Mouse (Mus musculus): ENCODE measurements around the gene Gpr142.

Gpr142 gene

GRCm38 (mm10) chr11:114798624-114799023 lies at the start of gene Gpr142:
TSS of gene Gpr142 (plus strand) at chr11:114798924.
- no peak for DNase-seq (ENCODE audit: low spot score)

GRCm38 (mm10) chr11:114764820-114765818 lies 33.6 kb upstream of the Gpr142 start, which contains the start of gene Kif19a:
TSS of gene Kif19a (plus strand) at chr11:114765388.
- peak; percentile 53 for DNase-seq (ENCODE audit: low spot score)

GRCm38 (mm10) chr11:114769911-114770310 lies 28.8 kb upstream of the Gpr142 start:
- DNase-seq (ENCODE audit: low spot score), result no peak

- DNase-seq (ENCODE audit: low spot score), result no peak
Measured at GRCm38 (mm10) chr11:114771896-114772295, 26.8 kb upstream of the Gpr142 start.

GRCm38 (mm10) chr11:114780076-114780475 lies 18.6 kb upstream of the Gpr142 start:
- DNase-seq (ENCODE audit: low spot score), result peak; percentile 77

DNA sequence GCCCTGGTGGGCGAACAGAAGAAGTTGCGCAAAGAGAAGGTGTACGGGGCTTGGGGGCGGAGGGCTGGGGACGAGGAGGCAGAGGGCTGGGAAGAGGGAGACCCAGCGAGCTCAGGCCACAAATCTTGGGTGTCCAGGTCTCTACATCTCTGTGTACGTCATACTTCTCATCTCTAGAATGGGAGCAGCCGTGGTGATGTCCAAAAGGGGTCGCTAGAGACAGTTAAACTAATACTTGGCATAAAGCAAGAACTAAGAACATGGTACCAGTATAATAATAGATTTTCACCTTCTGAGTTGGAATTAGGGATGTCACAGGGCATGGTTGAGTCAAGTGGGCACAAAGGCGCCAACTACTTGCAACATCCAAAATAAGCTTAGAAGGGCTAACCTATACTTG lies 12.8 kb upstream of the Gpr142 start:
- DNase-seq (ENCODE audit: low spot score), result no peak

GRCm38 (mm10) chr11:114786326-114786725 lies 12.4 kb upstream of the Gpr142 start:
- DNase-seq (ENCODE audit: low spot score), result no peak

- DNase-seq (ENCODE audit: low spot score), result no peak
Measured at GRCm38 (mm10) chr11:114787611-114788010, 11.1 kb upstream of the Gpr142 start.

DNA sequence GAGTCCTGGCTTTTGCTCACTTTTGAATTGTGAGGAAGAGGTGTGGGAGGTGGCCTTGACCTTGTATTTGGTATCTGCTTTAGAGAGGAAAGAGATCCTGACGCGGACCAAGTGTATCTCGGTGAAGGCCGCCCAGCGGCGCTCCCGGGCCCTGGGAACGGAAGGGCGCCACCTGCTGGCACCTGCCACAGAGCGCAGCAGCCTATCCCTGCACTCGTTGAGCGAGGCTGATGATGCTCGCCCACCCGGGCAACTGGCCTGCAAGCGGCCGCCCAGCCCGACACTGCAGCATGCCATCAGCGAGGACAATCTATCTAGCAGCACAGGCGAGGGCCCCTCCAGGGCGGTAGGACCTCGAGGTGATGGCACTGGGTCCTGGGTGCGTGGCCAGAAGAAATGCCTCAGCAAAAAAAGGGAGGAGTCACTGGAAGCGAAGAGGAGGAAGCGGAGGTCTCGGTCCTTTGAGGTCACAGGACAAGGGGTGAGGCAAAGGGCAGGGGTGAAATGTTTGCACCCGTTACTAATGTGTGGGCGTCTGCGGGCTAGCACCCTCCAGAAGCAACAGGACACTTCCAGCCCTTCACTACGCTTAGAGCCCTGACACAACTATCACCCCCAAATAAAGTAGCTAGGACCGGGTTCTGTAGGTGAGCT lies 9.5 kb upstream of the Gpr142 start:
- DNase-seq (ENCODE audit: low spot score), result peak; percentile 55

DNA sequence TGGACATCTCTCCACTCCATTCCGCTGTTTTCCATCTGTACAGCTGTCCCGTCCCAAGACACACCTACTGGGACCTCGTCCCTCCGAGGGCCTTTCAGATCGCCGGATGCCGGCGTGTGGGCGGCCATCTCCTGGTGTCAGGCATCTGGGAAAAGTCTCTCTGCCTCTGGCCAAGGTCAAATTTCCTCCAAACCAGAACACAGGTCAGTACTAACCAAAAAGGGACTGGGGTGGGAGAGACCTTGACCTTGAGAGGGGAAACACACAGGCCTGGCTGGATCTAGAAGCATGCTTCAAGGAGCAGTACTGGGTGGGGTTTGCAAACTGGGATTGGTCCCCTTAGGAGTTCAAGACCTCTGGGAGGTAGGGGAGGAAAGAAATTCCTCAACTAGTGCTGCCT lies 9.0 kb upstream of the Gpr142 start:
- DNase-seq (ENCODE audit: low spot score), result no peak

GRCm38 (mm10) chr11:114790171-114790570 lies 8.6 kb upstream of the Gpr142 start:
- no peak for DNase-seq (ENCODE audit: low spot score)

GRCm38 (mm10) chr11:114790841-114791240 lies 7.9 kb upstream of the Gpr142 start:
- no peak for DNase-seq (ENCODE audit: low spot score)

- DNase-seq (ENCODE audit: low spot score), result no peak
Measured at GRCm38 (mm10) chr11:114791351-114791889, 7.3 kb upstream of the Gpr142 start.

DNA sequence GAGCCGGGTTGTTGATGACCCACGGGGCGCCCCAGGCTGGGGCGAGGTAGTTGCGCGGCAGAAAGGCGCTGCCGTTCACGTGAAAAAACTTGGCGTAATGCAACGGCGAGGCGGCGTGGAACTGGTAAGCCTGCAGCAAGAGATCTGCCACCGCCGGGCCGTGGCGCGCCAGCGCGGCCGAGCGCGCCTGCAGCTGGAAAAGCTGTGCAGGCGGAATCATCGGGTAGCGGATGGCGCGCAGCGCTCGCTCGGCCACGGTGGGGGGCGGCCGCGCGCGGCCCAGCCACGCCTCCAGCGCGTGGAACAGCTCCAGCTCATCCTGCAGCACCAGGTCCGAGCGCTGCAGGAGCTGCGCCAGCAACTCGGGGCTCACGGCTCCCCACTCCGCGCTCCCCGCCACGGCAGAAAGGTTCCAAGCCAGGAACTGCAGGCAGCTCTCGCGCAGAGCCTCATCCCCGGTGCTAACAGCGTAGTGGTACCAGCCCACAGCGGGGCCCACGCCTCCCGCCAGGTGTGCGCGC lies 6.8 kb upstream of the Gpr142 start:
- no peak for DNase-seq (ENCODE audit: low spot score)

DNA sequence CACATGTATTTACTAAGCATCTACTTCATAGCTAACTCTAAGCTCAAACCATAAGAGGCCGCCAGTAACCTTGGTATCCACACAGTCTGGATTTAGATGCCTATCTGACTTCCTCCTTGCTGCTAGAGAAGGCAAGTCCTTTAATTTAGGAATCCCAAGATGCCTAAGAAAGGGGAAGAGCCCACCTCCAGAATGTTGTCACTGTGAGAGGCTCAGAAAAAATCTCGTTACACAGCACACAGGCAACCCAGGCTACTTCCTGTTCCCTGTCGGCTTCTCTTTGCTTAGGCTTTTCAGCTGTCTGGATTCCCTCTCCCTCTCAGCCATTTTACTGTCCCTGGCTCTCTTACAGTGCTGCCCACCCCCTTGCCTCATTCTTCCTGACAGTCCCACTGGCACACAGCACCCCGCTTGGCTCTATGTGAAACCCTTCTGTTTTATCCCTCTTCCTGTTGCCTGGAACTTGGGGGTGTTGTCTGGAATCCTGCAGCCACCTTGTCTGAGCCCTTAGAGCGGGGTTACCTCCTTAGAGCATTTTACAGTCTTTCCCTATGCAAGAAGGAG lies 5.7 kb upstream of the Gpr142 start:
- DNase-seq (ENCODE audit: low spot score), result no peak

DNA sequence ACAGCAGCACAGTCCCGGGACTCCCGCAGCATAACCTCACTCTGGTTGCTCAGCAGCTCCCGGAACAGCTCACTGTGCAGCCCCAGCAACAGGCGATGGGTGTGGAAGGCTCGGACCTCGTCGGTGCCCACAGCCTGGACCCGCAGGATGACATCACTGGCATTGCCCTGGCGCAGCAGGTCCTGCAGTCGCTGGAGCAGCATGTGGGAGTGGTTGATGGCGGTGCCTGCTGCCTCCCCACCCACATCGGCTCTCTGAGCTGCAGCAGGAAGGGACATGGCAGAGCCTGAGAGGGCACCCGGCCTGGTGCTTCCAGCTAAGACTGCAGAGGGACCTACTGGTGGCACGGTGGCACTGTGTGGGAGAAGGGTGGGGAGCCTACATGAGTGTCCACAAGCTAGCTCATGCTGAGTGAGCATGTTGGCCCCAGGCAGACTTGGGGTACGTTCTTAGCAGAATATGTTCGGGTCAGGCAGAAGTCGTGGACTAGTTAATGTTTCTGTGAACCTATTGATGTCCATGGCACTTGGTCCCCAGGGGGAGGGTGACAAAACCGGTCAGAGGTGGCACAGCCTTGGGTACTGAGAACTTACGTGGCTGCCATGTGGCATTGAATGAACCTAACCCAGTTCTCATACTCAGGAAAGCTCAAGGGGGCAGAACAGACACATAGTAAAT lies 4.7 kb upstream of the Gpr142 start:
- no peak for DNase-seq (ENCODE audit: low spot score)

GRCm38 (mm10) chr11:114794691-114795090 lies 4.0 kb upstream of the Gpr142 start:
- DNase-seq (ENCODE audit: low spot score), result no peak

DNA sequence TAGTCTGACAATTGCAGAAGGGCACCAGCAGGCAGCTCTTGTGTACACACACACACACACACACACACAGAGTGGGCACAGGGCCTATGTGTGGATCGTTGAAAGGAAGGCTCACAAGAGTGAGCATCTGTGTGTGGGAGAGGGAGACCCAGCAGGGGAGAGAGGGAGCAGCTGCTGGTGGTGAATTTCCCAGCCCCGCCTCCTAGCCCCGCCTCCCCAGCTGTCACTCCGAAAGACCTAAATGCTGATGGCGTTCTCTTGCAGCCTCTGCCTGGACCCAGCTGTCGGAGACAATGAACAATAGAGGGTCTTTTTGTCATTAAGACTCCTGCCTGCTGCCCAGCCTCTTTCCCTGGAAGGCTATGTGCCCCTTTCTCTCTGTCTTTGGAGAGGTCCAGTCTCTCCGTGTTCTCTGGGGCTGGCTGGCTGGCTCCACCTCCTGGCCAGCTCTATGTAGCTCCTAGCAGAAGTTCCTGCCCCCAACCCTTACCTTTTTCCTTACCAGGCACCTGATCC lies 3.4 kb upstream of the Gpr142 start:
- peak; percentile 33 for DNase-seq (ENCODE audit: low spot score)

DNA sequence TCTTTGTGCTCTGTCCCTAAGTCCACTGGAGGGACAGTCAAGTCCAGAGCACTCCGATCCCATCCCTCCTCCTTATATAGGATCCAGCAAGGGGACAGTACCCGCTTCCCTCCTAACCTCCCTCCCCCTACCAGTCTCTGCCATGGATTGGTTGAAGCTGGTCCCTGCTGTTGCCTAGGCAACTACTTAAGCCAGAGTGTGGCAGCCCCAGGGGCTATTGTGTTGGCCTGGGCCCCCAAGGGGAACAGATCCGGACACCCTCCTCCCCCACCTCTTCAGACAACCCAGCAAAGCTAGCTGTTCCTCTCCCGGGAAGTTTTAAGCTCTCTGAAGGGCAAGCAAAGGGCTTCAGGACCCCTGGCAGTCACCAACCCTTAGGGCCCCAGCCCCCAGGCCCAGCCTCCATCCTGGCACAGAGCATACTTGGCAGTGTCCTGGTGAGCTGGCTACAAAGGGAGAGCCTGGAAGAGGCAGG lies 2.8 kb upstream of the Gpr142 start, which contains the start of gene Btbd17:
Btbd17 (minus strand) TSS at position 98 of the 475 bp plus-strand sequence.
- no peak for DNase-seq (ENCODE audit: low spot score)

DNA sequence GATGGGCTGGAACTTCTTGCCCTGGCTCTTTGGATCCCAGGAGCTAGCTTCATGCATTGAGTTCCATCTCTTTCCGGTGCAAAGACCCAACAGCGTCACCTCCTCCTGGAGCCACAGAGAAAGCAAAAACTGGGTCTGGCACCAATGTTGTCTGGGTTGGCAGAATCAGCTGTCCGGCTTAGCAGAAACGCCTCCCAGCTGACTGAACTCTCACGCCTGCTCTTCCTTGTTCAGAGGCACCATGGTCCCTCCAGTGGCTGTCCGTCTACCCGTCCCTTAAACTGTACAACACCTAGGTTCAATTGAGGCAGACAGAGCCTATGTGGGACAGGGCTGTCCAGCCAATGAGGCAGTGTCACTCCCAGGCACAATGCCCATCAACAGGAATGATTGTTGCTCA lies 1.5 kb upstream of the Gpr142 start:
- DNase-seq (ENCODE audit: low spot score), result no peak

DNA sequence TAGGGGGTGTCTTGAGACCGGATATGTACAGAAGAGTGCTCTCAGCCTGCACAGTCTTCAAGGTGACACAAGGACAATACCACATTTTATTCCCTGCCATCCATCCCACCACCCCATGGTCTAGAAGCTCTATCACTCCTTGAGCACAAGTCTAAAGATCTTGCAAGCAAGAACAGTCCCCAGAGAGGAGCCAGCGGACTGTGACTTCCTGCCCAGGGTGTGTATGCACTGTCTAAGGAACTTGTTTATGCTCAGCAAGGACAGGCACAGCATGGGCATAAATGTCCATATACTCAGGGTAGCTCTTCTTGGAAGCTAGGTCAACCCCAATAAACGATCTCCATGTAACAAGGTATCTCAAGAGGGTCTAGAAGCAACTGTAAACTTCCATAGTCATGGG lies 743 bp upstream of the Gpr142 start:
- DNase-seq (ENCODE audit: low spot score), result no peak

Measured in ovary, adult 18-20 months (tissue).